Mouse (Mus musculus): Measurements from ENCODE around the gene Lactb.

The Lactb gene

DNA sequence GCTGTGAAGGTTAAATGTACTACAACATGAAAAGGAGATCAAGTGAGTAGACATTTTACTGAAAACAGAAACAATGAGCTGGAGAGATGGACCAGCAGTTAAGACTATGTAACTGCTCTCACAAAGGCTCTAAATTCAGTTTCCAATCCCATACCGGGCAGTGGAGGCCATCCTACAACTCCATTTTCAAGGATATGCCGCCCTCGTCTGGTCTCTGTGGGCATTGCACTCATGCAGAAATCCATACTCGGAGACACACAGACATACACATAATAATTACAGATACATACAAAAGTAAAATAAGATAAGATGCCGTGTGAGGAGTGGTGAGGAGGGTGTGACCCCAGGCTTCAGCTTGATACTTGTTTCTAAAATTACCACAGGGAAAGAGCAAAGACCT lies 5.2 kb upstream of the Lactb start:
- no peak for DNase-seq (ENCODE audit: low read depth, low spot score)

DNA sequence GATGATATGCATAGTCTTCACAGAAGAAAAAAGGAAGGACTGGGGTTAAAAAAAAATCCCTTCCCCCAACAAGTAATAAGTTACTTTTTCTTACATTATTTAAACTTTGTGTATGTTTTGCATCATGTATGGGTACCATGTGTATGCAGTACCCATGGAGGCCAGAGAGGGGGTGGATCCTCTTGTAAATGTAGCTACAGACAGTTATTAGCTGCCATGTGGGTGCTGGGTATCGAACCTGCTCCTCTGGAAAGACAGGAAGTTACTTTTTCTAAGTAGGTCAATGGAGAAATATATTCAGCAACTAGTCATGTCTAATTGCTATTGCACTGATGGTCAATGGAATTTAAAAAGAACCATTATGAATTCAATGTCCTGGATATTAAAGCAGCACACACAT lies 3.2 kb upstream of the Lactb start:
- no peak for DNase-seq (ENCODE audit: low read depth, low spot score)

DNA sequence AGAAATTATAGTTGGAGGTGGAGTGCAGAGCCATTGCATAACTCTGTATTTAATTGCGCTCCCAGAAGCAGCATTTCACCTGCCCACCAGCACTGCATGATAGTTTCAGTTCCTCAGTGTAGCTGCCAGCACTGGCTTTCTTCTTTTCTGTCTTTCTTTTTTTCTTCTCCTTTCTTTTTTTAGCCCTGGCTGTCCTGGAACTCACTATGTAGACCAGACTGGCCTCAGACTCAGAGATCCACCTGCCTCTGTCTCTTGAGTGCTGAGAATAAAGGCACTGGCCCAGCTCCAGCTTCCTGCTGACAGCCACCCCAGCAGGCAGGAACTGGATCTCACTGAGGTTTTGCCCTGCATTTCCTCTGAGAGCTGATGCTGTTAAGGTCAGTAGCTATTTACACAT lies 2.7 kb upstream of the Lactb start:
- DNase-seq (ENCODE audit: low read depth, low spot score), result no peak

DNA sequence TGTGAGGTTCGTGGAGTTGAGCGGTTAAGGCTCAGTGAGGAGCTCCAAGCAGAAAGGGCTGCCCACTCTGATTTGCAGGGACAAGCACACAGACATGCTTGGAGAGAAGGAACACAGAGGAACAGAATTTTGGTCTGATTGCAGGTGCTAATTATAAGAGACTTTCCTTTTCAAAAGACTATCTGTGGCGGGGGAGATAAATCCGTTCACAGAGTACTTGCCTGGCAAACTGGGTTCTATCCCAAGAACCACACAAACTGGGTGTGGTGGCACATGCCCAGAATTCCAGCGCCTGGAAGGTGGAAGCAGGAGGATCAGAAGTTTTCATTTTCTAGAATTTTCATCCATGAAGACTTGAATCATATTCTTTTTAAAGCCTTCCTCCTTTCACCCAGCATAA lies 1.8 kb upstream of the Lactb start:
- no peak for DNase-seq (ENCODE audit: low read depth, low spot score)

DNA sequence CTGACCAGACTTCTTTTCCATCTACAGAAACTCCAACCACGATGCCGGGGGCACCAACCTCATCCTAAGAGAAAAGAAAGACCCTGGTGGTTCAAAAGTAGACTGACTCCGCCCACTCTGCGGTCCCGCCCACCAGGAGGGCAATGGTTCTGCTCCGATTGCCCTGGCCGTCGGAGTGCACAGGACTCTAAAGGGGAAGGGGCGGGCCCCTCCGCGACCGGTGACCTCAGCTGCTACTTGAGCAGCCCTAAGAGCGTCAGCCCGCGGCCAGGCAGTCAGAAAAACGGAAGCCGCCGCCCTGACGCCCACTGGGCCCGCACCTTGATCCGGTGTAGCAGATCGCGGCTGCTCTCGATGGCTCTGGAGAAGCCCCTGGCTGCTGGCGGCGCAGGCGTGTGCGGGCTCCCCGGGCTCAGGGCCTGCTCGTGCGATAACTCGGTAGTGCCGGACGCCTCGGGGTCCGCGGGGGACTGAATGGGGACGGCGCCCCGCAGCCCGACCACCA lies 511 bp downstream of the Lactb start:
- DNase-seq (ENCODE audit: low read depth, low spot score), result no peak

DNA sequence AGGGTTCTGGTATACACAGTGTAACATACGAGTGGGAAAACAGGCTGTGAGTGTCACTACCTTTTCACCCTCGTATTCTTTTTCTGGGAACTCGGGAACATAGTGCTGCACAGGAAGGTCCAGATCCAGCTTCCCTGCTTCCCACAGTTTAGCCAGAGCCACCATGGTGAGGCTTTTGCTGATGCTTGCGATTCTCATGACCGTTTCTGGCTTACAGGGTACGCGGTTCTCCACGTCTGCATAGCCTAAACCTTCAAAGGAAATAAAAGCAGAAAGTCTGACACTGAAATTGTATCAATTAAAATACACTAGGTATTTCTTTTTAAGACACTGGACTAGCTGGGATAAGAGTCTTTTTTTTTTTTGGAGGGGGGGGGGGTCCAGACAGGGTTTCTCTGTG lies 4.2 kb downstream of the Lactb start:
- DNase-seq (ENCODE audit: low read depth, low spot score), result no peak

DNA sequence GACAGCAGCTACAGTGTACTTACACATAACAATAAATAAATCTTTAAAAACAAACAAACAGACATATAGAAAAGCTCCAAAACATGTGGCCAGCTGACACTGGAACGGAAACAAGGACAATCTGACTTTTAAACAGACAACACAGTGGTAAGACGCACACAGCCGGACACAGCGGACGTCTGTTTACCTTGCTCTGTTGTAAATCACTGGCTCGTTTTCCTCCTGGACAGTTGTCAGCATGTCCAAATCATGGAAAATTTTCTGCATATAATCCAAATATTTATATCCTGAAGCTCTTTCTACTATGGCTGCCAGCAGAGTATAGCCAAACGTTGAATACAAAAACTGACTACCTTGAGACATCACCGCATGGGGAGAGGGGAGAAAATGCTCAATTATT lies 7.8 kb downstream of the Lactb start:
- no peak for DNase-seq (ENCODE audit: low read depth, low spot score)

DNA sequence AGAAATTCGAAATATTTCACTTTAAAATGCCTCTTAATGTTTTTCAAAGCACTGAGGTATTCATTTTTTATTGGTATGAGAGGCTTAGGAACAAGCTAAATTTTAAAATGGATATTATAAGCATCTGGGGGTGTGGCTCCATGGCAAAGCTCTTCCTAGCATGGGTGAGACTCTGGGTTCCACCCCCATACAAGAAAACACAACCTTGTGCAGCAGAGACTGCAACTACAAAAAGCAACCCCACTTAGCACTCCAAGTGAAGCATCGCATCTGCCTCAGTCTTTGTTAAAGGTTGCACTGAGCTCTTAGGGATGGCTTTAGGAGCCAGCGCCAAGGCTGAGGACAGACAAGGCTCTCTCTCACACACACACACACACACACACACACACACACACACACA lies 13.8 kb downstream of the Lactb start:
- no peak for DNase-seq (ENCODE audit: low read depth, low spot score)

DNA sequence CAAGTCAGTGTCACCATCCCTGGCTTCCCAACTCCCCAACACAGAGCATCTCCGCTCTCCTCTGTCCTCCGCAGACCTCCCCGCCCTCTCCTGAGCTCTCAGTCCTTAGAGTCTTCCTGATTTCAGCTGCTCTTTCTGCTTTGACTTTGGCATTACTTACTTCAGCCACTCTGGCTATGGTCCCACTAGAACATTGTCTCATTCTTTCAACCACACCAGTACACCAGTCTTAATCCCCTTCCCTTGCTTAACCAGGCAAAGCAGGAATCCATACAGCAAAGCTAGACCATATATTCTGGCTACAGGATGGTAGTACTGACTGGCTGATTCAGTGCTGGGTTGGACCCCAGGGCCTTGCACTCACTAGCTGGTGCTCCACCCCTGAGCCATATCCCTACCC lies 17.8 kb downstream of the Lactb start:
- no peak for DNase-seq (ENCODE audit: low read depth, low spot score)

DNA sequence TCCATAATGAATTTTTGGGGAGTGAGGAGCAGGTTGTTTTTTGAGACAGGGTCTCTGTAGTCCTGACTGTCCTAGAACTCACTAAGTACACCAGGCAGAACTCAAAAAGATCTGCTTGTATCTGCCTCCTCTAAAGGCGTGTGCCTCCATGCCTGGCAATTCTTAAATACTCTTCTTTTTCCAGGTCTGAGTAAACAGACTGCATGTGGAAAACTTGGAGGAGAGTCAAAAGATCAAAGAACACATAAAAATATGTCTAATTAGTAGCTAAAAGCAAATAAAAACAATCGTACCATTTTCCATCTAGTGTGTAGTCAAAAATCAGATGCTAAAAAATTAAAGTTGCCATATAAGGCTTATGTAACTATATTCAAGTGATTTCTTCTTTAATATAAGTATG lies 22.4 kb downstream of the Lactb start:
- DNase-seq (ENCODE audit: low read depth, low spot score), result no peak

DNA sequence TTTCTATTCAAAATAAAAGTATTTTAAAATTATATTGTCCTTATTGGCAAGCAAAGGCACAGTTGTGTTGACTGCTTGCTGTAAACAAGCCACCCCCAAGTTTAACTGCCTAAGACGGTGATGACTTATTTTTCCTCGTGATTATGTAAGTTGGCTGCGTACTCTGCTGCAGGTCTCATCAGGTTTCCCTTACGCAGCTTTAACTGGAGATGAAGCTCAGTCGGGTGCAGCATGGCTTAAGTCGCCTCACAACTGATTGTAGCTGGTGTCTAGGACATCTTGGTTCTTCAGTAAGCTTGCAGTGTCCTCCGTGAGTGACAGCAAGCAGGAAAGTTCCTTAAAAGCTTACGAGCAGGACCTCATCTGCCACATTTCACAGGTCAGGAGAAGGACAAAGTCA lies 23.0 kb downstream of the Lactb start:
- no peak for DNase-seq (ENCODE audit: low read depth, low spot score)

DNA sequence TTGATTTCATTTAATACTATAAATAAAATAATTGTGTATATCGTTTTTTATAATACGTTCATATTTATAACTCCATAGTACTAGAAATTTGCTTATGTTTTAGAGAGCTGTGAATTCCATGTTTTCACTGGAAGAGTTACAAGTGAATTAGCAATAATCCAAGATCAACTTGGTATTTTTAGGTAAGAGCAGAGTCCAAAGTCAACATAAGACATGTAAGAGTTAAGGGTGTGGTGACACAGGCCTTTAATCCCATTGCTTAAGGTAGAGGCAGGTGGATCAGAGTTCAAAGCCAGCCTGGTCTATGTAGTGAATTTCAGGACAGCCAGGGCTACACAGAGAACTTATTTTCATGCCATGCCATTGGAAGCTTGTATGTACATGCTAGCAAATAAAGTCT lies 26.7 kb downstream of the Lactb start:
- no peak for DNase-seq (ENCODE audit: low read depth, low spot score)

DNA sequence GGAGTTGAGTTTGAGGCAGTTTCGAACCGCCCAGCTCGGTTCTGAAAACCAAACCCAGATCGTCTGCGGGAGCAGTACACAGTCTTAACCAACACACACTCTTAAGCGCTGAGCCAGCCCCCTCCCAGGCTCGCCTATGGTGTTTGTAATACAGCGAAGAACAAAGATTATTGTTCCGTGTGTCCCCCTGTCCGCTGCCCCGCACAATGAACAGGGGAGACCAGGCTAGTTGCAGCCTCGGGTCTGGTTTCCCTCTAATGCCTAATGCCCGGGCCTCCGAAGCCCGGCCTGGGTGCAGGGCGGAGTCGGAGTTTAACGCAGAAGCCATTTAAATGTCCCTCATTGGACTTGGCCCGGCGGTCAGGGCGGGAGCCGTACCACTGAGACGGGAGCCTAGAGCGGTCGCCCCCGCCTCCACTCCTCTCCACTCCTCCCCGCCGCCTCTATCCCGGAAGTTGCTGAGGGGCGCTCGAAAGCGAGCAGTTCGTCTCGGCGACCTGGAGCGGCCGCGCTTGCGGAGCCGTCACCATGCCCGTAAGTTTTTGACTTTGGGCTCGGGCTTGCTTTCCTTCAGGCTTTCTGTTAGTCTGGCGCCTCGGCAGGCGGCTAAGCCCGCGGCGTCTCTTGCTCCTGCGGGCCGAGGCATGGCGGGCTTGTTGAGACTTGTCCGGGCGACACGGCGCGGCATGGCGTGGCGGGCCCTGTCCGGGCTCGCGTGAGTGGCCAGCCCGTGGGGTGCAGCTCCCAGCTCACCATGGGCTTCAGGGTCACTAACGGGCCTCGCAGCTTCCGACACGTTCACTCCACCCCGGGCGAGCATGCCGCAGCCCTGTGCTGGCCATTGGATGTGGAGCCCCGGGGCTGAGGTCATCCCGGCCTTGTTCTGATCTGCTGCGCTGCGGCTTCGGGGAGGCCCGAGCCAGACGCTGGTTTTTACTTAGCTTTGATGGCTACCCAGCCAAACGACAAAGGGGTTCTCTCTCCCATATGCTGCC lies 29.3 kb downstream of the Lactb start, which contains the start of gene Rps27l:
Gene Rps27l, plus strand, starts transcription at position 440 of the 995 bp plus-strand sequence.
- DNase-seq (ENCODE audit: low read depth, low spot score), result peak; percentile 82

DNA sequence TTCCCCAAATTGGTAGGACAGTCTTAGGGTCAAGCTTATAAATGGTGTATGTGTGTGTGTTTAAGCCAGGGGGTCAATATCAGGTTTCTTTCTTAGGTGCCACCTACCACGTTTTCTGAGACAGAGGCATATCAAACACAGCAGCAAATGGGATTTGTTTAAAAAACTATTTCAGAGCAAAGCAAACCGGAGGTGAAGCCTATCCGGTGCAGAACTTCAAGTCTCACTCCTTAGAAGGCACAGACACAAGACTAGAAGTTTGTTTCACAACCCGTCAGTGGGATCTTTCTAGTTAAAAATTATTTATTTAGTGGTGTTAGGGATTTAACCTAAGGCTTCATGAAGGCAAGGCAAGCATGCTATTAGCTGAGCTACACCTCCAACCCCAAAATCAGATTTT lies 30.1 kb downstream of the Lactb start:
- no peak for DNase-seq (ENCODE audit: low read depth, low spot score)

DNA sequence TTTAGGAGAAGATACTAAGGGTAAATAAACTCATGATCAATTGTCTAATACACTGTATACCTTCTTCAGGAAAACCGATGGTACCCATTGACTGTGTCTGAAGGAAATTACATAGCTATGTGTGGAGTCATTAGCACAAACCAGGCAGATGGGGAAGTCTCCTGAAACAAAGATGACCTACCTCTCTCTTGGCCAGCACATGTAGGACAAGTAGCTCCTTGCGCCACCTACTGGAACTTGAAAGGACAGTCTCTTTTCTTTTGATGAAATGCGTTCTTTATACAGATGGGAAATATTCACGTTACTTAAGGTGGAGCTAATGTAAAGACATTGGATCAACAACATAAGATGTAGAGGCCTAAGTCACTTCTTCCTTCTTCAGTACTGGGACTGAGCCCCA lies 36.4 kb downstream of the Lactb start:
- peak; percentile 37 for DNase-seq (ENCODE audit: low read depth, low spot score)

DNA sequence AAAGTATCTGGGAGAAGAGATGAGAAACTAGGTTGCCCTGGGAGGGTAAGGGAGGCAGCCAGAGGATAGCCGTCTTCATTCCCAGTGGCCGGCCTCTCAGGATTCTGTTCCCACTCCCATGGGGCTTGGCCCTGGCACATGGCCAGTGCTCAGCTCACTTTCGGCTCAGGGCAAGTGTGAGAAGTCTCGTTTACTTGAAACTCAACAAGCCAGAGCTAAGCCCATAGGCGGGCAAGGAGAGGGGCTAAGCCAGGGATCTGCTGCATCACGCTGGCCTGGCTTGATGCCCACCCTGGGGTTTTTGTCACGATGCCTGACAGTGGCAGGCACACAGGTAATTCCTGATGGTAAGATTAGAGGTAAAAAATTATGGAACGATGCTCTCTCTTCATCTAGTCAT lies 37.8 kb downstream of the Lactb start:
- no peak for DNase-seq (ENCODE audit: low read depth, low spot score)

DNA sequence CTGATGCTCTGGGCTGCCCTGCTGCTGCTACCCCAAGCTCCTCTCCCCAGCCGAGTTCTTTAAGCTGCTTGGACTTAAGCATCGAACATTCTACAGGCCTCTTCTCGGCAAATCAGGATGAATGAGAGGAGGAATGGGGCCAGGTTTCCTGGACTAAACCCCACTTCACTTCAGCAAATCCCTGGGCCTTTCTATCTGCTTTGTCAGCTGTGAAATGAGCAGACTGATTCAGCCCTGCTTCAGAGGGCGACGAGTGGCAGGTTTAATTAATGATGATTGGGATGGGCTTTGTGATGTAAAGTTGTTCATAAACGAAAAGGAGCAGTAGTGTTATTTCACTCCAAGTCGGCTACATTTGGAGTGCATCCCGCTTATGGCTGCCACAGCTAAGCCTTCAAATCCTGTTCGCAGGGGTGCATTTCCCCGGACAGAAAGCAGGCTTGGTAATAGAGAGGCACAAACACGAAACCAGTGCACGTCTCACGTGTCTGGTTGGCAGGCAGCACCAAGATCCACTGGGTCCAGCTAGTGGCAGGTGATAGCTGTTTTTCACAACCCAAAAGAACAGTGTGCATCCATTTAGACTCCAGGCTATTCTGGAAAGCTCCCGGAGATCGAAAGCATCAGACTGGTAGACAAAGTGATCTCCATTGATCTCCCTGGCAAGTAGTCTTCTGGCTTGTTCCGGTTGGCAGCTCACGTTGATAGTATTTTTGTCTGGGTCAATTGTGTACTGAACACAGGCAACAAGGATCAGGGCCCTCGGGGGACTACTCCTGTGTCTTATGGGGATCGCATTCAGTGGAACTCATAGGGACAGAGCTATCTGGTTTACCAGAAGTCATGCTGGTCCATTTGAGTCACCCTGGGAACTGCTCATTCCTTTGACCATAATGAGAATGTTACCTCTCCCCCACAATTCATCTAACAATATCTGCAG lies 41.1 kb downstream of the Lactb start:
- DNase-seq (ENCODE audit: low read depth, low spot score), result peak; percentile 55

DNA sequence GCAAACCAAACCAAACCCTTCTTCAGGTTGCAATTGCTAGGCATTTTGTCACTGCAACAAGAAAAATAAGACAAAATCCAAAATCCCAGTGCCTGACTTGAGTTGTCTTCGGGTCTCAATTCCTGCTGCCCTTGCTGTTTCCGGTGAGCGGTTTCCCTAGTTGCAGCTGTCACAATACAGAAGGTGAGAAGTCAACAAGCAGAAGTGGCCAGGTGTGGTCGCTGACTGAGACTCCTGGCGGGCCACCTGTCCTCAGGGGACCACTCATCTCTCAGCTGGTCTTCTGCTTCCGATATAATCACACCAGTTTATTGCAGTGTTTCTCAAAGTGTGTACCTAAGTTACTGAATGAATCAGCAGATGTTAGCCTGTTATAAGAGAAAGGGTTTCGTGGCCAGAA lies 44.9 kb downstream of the Lactb start:
- DNase-seq (ENCODE audit: low read depth, low spot score), result no peak

DNA sequence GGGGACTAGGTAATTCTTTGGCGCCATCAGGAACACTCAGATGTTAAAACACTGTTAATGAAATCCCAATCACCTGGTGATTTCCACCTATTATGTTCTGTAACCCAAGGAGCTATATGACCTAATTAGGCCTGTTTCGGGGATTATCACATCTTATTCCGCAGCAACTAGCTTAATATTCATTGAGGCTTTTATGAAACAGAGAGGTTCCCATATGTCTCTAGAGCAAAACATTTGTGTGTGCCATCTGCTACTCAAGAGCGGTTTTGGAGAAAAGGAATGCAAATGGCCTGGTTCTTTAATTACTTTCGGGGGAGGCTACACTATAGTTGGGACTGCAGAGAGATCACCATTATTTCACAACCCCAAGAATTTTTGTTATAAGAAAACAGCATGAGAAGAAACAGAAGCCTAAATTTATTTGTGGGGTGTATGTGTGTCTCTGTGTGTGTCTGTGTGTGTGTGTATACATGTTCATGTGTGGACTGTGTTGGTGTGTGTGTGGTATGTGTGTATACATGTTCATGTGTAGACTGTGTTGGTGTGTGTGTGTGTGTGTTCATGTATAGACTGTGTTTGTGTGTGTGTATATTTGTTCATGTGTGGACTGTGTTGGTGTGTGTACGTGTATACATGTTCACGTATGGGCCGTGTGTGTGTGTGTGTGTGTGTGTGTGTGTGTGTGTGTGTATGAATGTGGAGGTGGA lies 47.4 kb downstream of the Lactb start:
- peak; percentile 55 for DNase-seq (ENCODE audit: low read depth, low spot score)

DNA sequence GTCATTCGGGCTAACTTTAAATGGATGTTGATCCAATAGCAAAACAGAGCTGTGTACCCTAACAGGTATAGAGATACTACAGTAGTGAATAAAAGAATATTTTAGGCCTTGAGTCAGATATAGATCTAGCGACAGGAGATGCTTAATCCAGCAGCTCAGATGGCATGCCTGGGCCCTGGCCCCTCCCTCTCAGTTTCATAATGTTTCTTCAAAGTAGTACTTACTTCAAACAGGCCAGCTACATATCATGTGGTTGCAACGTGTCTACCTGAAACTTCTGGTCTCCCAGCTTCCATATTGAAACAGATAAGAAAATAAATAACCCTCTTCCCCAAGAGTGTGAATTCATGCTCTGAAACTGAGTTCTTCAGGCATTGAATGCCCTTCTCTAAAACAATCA lies 49.4 kb downstream of the Lactb start:
- DNase-seq (ENCODE audit: low read depth, low spot score), result no peak

DNA sequence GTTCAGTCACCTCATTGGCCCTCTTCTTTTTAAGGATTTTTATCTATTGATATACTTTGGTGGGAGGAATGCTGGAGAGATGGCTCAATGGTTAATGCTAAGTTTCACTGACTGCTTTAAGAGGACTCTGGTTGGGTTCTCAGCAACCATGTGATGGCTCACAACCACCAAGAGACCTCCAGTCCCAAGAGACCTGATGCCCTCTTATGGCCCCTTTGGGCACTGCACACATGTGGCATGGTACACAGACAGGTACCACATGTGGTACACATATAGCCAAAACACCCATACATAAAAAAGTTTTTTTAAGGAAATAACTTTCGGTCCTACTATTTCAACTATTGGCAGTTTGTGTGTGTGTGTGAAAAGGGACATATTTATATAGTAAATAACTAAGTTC lies 53.2 kb downstream of the Lactb start:
- DNase-seq (ENCODE audit: low read depth, low spot score), result no peak

Measured in brain, embryonic 18.5 days (tissue).